Mouse (Mus musculus) CD8-positive naive resting alpha-beta T cell, adult 2 months (primary cell): ENCODE data around the gene Gm21994.
"Not testable (repeated sequence)": the region's sequence is repeated elsewhere in the genome, so short reads cannot be mapped to it uniquely, and the experiment has no call there.

ENCODE experiments used
- DNase-seq, 2 experiments: peaks; one replicate each; pipeline ENCODE4 v3.0.0; 2022; ENCODE audit warnings: low read depth in 2 of 2, low spot score in 2 of 2

Gm21994 gene

DNA sequence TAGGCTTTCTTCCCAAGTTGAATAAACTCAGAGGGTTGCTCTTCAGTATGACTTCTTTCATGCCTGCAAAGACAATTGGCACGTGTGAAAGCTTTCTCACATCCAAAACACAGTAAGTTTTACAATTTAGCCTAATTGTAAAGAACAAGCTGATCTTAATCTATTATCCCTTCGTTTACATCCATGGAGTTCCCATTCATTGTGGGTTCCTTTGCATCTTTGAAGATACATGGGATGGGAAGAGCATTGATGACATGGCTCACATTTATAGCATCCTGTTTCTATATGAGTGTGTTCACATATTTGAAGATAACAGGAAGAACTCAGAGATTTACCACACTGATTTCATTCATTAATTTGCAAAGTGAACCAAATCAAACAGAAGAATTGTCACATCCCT, at the start of gene Gm21994:
Gene Gm21994, minus strand, starts transcription at position 101 of the 400 bp plus-strand sequence.
- not testable (repeated sequence) for DNase-seq

DNA sequence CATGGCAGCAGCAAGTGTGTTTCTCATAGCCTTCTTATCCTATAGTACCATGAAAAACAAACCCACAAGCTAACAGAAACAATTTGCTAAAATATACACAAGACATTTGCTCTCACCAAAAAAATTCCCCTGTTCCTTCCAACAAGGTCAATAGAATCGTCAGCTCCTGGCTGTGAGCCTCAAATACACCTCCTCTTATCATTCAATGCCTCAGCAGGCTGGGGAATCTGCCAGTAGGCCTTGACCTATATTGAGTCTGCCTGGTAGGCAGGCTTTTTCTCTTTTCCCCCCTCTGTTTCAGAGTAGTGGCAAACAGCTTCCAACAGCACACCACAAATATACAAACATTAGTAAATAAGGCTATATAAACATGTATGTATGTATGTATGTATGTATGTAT, 43.7 kb upstream of the Gm21994 start:
- no peak for DNase-seq

DNA sequence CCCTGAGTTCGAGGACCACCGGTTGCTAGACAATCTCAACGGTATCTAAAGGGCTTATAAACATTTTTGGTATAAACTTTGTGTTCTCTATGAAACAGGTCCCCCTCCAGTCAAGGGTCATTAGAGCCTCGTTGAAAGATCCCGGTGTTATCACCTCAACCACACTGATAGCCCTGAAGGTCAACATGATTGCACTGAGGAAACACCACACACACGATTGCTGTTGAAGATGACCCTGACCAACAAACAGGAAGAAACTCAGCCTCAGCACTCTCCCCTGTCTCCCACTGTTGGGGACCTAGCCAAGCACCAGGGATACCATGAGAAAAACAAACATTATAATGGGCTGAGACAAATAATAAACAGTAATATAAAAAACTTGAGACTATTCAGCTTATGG, 38.3 kb upstream of the Gm21994 start:
- no peak for DNase-seq

DNA sequence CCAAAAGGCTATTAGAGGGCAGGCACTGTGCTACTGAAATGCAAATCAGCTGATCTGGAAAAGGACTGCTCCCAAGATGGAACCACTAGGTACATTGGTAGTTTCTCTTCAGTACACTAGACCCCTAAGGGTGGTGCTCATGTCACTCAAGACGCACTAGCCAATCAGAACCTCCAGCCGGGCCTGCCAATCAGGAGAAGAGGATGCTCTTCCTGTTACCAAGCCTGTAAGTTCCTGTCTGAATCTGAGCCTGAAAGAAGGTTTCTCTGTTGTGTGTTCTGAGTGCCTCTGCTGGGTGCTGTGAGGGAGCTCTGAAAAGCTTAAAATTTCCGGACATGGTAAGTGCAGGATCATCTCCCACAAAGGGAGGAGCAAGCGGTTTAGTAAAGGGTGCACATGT, 1.9 kb upstream of the Gm21994 start, which contains the start of gene Gm14124:
Gene Gm14124, plus strand, starts transcription at position 227 of the 400 bp plus-strand sequence.
- not testable (repeated sequence) for DNase-seq

DNA sequence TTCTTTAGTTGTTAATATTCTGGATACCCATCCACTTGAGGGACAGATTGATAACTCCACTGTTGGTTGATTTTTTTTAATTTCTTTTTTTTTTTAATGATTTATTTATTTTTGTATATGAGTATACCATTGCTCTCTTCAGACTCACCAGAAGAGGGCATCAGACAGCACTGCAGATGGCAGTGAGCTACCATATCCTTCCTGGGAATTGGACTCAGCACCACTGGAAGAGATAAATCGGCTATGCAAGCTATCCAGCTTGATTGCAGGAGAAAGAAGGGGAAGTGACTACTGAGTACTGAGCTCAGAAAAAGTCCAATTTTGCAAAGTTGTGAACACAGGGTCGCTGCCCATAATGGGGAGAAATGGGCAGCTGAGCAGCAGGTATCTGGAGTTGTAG, 1.5 kb upstream of the Gm21994 start:
- not testable (repeated sequence) for DNase-seq

DNA sequence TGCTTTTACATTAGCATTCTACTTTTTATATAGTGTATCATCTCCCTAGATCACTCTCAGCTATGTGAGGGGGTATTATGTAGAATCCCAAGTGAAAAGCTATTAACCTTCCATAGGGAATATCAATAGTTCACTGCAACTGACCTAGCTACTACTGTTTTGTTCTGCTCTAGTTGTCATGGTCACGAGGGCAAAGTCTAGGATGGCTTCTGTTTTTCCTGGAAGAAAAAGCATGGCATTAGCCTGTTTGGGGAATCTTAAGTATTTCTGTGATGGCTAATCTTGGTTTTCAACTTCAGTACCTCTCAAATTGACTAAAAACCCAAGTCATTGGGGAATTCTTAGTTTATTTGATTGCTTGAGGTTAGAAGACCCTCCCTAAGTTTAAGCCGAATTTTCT, 12.2 kb downstream of the Gm21994 start:
- no peak for DNase-seq

DNA sequence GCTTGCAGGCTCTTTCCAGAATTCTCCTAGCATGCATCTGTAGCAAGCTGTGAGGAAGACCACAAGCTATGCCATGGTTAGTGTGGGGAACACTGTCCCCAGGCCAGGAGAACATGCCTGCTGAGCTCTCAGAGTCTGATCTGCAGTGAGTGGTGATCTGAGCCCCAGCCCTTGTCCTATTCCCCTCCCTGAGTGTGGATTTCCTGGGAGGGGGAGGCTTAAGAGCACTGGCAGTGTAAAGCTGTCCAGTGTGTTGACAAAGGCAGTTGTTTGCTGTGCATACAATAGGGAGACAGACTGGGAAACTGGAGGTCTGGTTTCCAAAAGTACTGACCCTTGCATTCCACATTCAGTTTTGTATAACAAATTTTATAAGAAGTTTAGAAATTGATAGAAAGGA, 32.1 kb downstream of the Gm21994 start:
- not testable (repeated sequence) for DNase-seq

DNA sequence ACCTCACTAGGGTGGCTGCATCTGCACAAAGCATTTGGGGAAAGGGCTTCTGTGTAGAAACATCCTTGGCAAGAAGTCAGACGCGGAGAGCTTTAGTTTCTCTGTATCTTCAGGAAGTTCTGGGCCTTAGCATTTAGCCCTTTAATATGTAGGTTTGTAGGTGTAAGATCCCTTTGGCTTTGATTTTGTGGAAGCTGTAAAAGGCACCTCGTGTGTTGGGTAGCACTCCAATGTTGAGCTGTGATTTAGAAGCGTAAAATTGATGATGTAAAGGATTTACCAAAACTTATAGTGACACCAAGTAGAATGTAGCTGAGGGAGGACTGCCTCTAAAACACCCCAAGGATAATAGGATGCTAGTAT, 37.0 kb downstream of the Gm21994 start:
- DNase-seq: not testable (repeated sequence)

DNA sequence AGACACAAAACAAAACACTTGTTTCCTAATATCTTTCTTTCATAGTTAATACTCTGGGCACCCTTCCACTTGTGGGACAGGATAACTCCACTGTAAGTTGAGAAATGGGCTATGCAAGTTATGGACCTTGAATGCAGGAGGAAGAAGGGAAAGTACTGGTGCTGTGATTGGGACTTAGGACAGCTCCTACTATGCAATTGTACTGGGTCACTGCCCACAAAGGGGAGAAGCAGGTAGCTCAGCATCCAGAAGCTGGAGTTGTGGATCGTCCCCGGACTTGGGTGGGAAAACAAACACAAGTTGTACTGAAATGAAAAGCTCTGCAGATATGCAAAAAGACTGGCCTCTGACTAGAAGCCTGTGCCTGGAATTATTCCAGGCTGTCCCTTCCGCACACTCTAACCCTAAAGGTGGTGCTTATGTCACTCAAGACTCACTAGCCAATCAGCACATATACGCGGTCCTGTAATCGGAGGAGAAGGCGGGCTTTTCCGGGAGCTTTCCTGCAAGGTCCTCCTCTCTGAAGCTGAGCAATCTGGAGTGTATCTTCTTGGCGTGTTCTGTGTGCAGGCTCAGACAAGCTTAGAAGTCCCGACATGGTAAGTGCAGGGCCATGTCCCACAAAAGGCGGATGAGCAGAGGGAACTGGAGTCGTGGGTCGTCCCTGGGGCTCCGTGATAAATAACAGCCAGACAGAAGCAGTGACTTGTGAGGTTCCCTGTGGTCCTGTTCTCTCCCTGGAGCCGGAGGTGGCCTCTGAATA, 37.6 kb downstream of the Gm21994 start, which contains the start of gene Zfp937:
Gene Zfp937, plus strand, starts transcription at position 474 of the 763 bp plus-strand sequence.
- DNase-seq: peak; percentile 6 to 9
